Mouse (Mus musculus) embryonic facial prominence, embryonic 13.5 days (tissue): ENCODE data around the gene Gm29427. TPM values are rescaled to one million over a fixed set of nuclear protein-coding genes. Genes with fewer than 3 reads are reported as not detected.
"Not testable (repeated sequence)": the region's sequence is repeated elsewhere in the genome, so short reads cannot be mapped to it uniquely, and the experiment has no call there.

ENCODE experiments used
- ATAC-seq: fragments of 200-750 bp; cut with Nextera tagmentation; 2 replicates; pipeline ENCODE4 v1.8.0; 2017; ENCODE audit warnings: low read depth; ENCODE audit not compliant: insufficient number of reproducible peaks, insufficient read depth, low FRiP score, low TSS enrichment
- H3K27ac ChIP-seq: fragments of 300-500 bp; sonication (generic); 2 replicates; pipeline ENCODE4 v1.5.1; 2015; ENCODE audit warnings: moderate library complexity, mild to moderate bottlenecking, inconsistent platforms
- H3K27me3 ChIP-seq: fragments of 300-500 bp; sonication (generic); 2 replicates; pipeline ENCODE4 v1.6.1; 2015; ENCODE audit warnings: mild to moderate bottlenecking, inconsistent platforms
- H3K36me3 ChIP-seq: fragments of 300-500 bp; sonication (generic); 2 replicates; pipeline ENCODE4 v1.6.1; 2015; ENCODE audit warnings: mild to moderate bottlenecking, inconsistent platforms
- H3K4me1 ChIP-seq: fragments of 300-500 bp; sonication (generic); 2 replicates; pipeline ENCODE4 v1.6.1; 2015; ENCODE audit warnings: inconsistent platforms
- H3K4me2 ChIP-seq: fragments of 300-500 bp; sonication (generic); 2 replicates; pipeline ENCODE4 v1.6.1; 2015; ENCODE audit warnings: moderate library complexity, mild to moderate bottlenecking, inconsistent platforms
- H3K4me3 ChIP-seq: fragments of 300-500 bp; sonication (generic); 2 replicates; pipeline ENCODE4 v1.5.1; 2015; ENCODE audit warnings: mild to moderate bottlenecking, inconsistent platforms
- H3K9ac ChIP-seq: fragments of 300-500 bp; sonication (generic); 2 replicates; pipeline ENCODE4 v1.6.1; 2015; ENCODE audit warnings: mild to moderate bottlenecking, inconsistent platforms
- H3K9me3 ChIP-seq: fragments of 300-500 bp; sonication (generic); 2 replicates; pipeline ENCODE4 v1.6.1; 2016; ENCODE audit warnings: inconsistent platforms
- WGBS: fragments of 180-500 bp; shearing (Covaris S2); methylation state at CpG from one replicate; pipeline ENCODE4 v1.1.7; 2015; ENCODE audit warnings: mixed read lengths; 5-methylcytosine and 5-hydroxymethylcytosine counted together
- polyA plus RNA-seq: library from polyadenylated mRNA; unstranded; fragments of >200 nt; fragmentation: Nextera tagmentation; extraction: Ambion mirVana; gene quantifications from 2 replicates; pipeline ENCODE4 v1.2.1, GENCODE M21; 2015

The Gm29427 gene
- polyA plus RNA-seq, 1 experiment from 2014 or later: not detected

GRCm38 (mm10) chr1:130701976-130702375, 13.6 kb downstream of the Gm29427 start:
- ATAC-seq: no peak
- 95% methylated on average over 11 of the region's 11 CpGs for WGBS
- Histone ChIP-seq H3K36me3 (peaks cover 83% of the 10 kb centered on the region), H3K4me1 (no peaks in the 10 kb centered on the region), H3K4me2 (no peak overlapping the region), H3K4me3 (no peak overlapping the region), H3K9me3 (no peaks in the 10 kb centered on the region), H3K9ac (no peak overlapping the region), H3K27me3 (no peaks in the 10 kb centered on the region), H3K27ac (no peak overlapping the region)

- WGBS: 95% methylated on average over 10 of the region's 10 CpGs
- H3K27me3 ChIP-seq: no peaks in the 10 kb centered on the region
- no peak overlapping the region for H3K4me3 ChIP-seq
- H3K9me3 ChIP-seq: no peaks in the 10 kb centered on the region
- no peak for ATAC-seq
- no peaks in the 10 kb centered on the region for H3K4me1 ChIP-seq
- peaks cover 74% of the 10 kb centered on the region for H3K36me3 ChIP-seq
- no peak overlapping the region for H3K4me2 ChIP-seq
- no peak overlapping the region for H3K9ac ChIP-seq
- no peak overlapping the region for H3K27ac ChIP-seq
Measured at GRCm38 (mm10) chr1:130699937-130700633, 15.5 kb downstream of the Gm29427 start.

- WGBS: 86% methylated on average over 5 of the region's 5 CpGs
- ATAC-seq: no peak
- H3K4me2 ChIP-seq: no peak overlapping the region
- no peak overlapping the region for H3K4me3 ChIP-seq
- H3K27ac ChIP-seq: no peak overlapping the region
- no peak overlapping the region for H3K9ac ChIP-seq
- H3K27me3 ChIP-seq: no peaks in the 10 kb centered on the region
- H3K36me3 ChIP-seq: peaks cover 67% of the 10 kb centered on the region
- H3K9me3 ChIP-seq: no peaks in the 10 kb centered on the region
- H3K4me1 ChIP-seq: no peaks in the 10 kb centered on the region
Measured at GRCm38 (mm10) chr1:130698601-130699000, 17.0 kb downstream of the Gm29427 start.

GRCm38 (mm10) chr1:130683905-130684304, 31.7 kb downstream of the Gm29427 start:
- WGBS: 56% methylated on average over 1 of the region's 1 CpGs
- no peaks in the 10 kb centered on the region for H3K36me3 ChIP-seq
- ATAC-seq: no peak

GRCm38 (mm10) chr1:130681656-130682413, 33.8 kb downstream of the Gm29427 start:
- Histone ChIP-seq H3K27ac (no peak overlapping the region), H3K27me3 (no peaks in the 10 kb centered on the region), H3K4me2 (no peak overlapping the region), H3K9ac (no peak overlapping the region), H3K4me3 (no peak overlapping the region), H3K36me3 (no peaks in the 10 kb centered on the region), H3K4me1 (no peaks in the 10 kb centered on the region), H3K9me3 (no peaks in the 10 kb centered on the region)
- 63% methylated on average over 6 of the region's 6 CpGs for WGBS
- ATAC-seq: no peak

More at GRCm38 (mm10) chr1:130683905-130684304, 31.7 kb downstream of the Gm29427 start:
- Histone ChIP-seq H3K4me3 (no peak overlapping the region), H3K27me3 (no peaks in the 10 kb centered on the region), H3K4me1 (no peaks in the 10 kb centered on the region), H3K9me3 (no peaks in the 10 kb centered on the region), H3K9ac (no peak overlapping the region), H3K27ac (no peak overlapping the region), H3K4me2 (no peak overlapping the region)

- Histone ChIP-seq H3K4me1 (no peaks in the 10 kb centered on the region), H3K27me3 (no peaks in the 10 kb centered on the region), H3K27ac (no peak overlapping the region), H3K9ac (no peak overlapping the region), H3K36me3 (no peaks in the 10 kb centered on the region), H3K9me3 (no peaks in the 10 kb centered on the region), H3K4me2 (no peak overlapping the region), H3K4me3 (no peak overlapping the region)
- 81% methylated on average over 2 of the region's 2 CpGs for WGBS
- ATAC-seq: no peak
Measured at GRCm38 (mm10) chr1:130681075-130681474, 34.5 kb downstream of the Gm29427 start.

GRCm38 (mm10) chr1:130678551-130678950, 37.0 kb downstream of the Gm29427 start:
- WGBS: 84% methylated on average over 2 of the region's 2 CpGs
- Histone ChIP-seq H3K9me3 (no peaks in the 10 kb centered on the region), H3K36me3 (no peaks in the 10 kb centered on the region), H3K4me3 (no peak overlapping the region), H3K27me3 (no peaks in the 10 kb centered on the region), H3K9ac (no peak overlapping the region), H3K4me2 (no peak overlapping the region), H3K4me1 (no peaks in the 10 kb centered on the region), H3K27ac (no peak overlapping the region)
- no peak for ATAC-seq

- not testable (repeated sequence) for H3K36me3 ChIP-seq, H3K9me3 ChIP-seq, H3K27ac ChIP-seq, H3K4me2 ChIP-seq, H3K9ac ChIP-seq, H3K27me3 ChIP-seq, H3K4me1 ChIP-seq, ATAC-seq, H3K4me3 ChIP-seq
- WGBS: 90% methylated on average over 5 of the region's 5 CpGs
Measured at GRCm38 (mm10) chr1:130663576-130663975, 52.0 kb downstream of the Gm29427 start.

- no peak for ATAC-seq
- 59% methylated on average over 3 of the region's 3 CpGs for WGBS
- Histone ChIP-seq H3K36me3 (no peaks in the 10 kb centered on the region), H3K9me3 (no peaks in the 10 kb centered on the region), H3K4me1 (no peaks in the 10 kb centered on the region), H3K4me2 (no peak within 1 kb of the TSS), H3K27ac (no peak within 1 kb of the TSS), H3K9ac (no peak within 1 kb of the TSS), H3K27me3 (no peaks in the 10 kb centered on the region), H3K4me3 (no peak within 1 kb of the TSS)
Measured at GRCm38 (mm10) chr1:130661454-130661853, 54.1 kb downstream of the Gm29427 start, which contains the start of gene C4bp. TSS of gene C4bp (minus strand) at chr1:130661632.

GRCm38 (mm10) chr1:130659641-130660040, 56.0 kb downstream of the Gm29427 start:
- not testable (repeated sequence) for ATAC-seq, H3K27me3 ChIP-seq, H3K4me2 ChIP-seq, H3K27ac ChIP-seq, H3K4me3 ChIP-seq, H3K4me1 ChIP-seq, H3K36me3 ChIP-seq, H3K9me3 ChIP-seq, H3K9ac ChIP-seq
- 36% methylated on average over 5 of the region's 5 CpGs for WGBS

- WGBS: 51% methylated on average over 4 of the region's 4 CpGs
- H3K9ac ChIP-seq: no peak overlapping the region
- no peak overlapping the region for H3K4me3 ChIP-seq
- H3K9me3 ChIP-seq: no peaks in the 10 kb centered on the region
- H3K36me3 ChIP-seq: no peaks in the 10 kb centered on the region
- no peak overlapping the region for H3K4me2 ChIP-seq
- no peaks in the 10 kb centered on the region for H3K27me3 ChIP-seq
- no peak for ATAC-seq
- no peaks in the 10 kb centered on the region for H3K4me1 ChIP-seq
- H3K27ac ChIP-seq: no peak overlapping the region
Measured at GRCm38 (mm10) chr1:130644103-130644502, 71.5 kb downstream of the Gm29427 start.

- no peak for ATAC-seq
- Histone ChIP-seq H3K9ac (no peak overlapping the region), H3K27me3 (no peaks in the 10 kb centered on the region), H3K4me2 (no peak overlapping the region), H3K4me3 (no peak overlapping the region), H3K36me3 (no peaks in the 10 kb centered on the region), H3K4me1 (no peaks in the 10 kb centered on the region), H3K9me3 (no peaks in the 10 kb centered on the region), H3K27ac (no peak overlapping the region)
Measured at GRCm38 (mm10) chr1:130640967-130641366, 74.6 kb downstream of the Gm29427 start.
